Mouse (Mus musculus) heart, postnatal 25 days (tissue): Measurements from ENCODE around the gene Olfr149. TPM values are rescaled to one million over a fixed set of nuclear protein-coding genes. Genes with fewer than 3 reads are reported as not detected.
"Not testable (repeated sequence)": the region's sequence is repeated elsewhere in the genome, so short reads cannot be mapped to it uniquely, and the experiment has no call there.

Experiments
- DNase-seq: peaks from one replicate; pipeline ENCODE4 v3.0.0; 2022; ENCODE audit warnings: low spot score
- intact Hi-C: fragments of 180-260 bp; cut with DNase I; formaldehyde crosslinking; loops from one replicate; pipeline ENCODE4 v1.15.1; 2025
- total RNA-seq, 2 experiments: library from RNA; stranded (reverse); gene quantifications; 2 replicates each; pipeline ENCODE4 v1.2.3; 2021

Olfr149 gene
- total RNA-seq: not detected

DNA sequence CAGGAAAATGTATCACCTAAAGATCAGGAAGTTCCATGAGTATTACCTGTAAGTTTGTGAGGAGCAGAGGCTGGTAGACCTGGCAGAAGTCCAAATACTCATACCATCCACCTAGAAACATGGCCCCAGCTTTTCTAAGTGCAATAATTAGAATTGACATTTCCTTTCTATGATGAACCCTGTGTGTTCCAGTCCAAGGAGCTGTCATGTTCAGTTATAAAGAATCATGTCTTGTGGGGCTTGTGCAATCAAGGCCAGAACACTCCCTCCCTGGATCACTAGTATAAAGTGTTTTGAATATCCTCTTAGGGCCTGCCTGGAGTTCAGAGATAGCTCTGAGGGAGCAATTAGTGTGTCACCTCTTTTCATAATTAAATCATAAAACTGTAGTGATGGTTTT is at the start of gene Olfr149:
TSS of gene Olfr149 (minus strand) at position 101 of the 400 bp plus-strand sequence.
- intact Hi-C loops: no loop called here
- DNase-seq: no peak

DNA sequence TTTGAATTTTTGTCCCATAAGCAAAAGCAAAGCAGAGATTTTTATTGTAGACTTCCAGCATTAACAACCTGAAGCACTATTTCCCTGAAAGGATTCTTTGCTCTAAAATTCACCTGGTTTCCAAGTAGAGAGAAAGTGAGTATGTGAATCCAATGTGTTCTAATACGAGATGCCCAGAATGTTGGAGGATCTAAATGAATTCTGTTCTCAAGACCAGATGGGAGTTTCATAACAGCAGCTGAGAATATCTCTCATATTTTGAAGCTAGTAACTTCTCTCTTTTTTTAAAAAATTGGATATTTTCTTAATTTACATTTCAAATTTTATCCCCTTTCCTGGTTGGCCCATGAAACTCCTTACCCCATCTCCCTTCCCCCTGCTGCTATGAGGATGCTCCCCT is 39.5 kb upstream of the Olfr149 start:
- DNase-seq: no peak
- intact Hi-C loops: no loop called here

DNA sequence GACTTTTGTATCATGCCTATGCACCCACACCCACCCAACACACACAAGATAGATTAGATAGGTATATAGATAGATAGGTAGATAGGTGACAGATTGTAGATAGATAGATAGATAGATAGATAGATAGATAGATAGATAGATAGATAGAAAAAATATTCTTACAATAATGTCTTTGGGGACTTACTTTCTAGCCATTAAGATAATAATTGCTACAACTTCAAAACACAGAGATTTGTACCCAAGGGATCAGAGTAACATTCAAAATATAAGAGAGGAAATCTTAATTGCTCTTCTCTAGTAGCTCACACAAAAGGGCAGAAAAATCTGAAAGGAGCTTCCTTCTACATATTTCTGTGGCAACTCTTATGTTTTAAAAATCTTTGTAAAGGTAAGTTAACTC is 39.0 kb upstream of the Olfr149 start, which contains the start of gene Olfr967:
TSS of gene Olfr967 (plus strand) at position 301 of the 400 bp plus-strand sequence.
- intact Hi-C loops: no loop called here
- no peak for DNase-seq

DNA sequence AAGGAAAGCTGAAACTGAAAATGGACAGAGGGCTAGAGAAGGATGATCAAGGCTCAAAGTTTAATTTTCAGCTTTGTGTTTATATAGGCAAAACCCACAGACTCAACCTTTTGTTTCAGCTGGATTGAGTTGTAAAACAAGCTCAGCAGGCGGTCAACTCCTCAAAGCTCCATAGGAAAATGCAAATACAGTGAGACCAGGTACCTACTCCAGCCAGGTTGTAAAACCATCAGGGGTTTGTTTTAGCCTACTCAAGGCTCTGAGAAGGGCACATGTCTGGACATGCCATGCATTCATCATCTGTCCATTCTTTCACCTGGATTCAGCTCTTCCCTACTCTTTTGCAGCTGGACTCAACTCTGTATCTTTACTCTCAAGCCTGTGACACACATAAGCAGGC is 33.8 kb upstream of the Olfr149 start:
- intact Hi-C loops: no loop called here
- DNase-seq: no peak

DNA sequence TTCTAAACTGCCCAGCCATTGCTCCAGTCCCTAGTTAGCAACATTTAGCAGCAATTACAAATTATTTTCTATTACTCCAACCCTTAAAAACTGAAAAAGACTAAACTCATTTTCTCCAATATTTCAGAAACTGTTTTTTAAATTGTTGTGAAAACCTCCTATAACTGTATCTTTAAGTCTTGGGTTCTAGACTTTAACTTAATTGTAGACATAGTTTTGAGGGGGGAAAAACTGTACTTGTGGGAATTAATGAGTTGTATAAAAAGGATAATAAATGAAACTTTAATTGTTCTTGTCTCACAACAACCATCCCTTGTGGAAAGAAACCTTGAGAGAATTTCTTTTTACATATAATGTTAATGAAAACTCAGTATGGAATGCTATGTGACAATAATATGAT is 23.8 kb upstream of the Olfr149 start, which contains the start of gene Olfr150:
TSS of gene Olfr150 (plus strand) at position 301 of the 400 bp plus-strand sequence.
- intact Hi-C loops: no loop called here

DNA sequence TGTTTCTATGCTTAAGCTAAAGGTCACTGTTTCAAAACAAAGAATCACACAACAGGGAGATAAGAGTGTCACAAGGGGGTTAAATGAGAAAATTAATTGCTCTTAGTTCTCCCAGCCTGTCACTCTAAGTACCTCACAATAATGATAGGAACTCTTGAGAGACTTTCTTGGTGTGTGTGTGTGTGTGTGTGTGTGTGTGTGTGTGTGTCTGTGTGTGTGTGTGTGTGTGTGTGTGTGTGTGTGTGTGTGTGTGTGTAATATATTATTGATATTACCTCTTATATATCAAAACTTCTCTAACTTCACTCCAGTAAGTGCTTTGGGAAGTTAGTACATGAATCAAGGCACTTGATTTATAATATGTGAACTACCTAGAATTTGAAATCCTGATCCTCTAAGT is 4.1 kb upstream of the Olfr149 start, which contains the start of gene Olfr965:
TSS of gene Olfr965 (plus strand) at position 301 of the 400 bp plus-strand sequence.
- intact Hi-C loops: no loop called here
- DNase-seq: no peak

More for the DNA sequence above, 23.8 kb upstream of the Olfr149 start, which contains the start of gene Olfr150:
- DNase-seq: no peak

DNA sequence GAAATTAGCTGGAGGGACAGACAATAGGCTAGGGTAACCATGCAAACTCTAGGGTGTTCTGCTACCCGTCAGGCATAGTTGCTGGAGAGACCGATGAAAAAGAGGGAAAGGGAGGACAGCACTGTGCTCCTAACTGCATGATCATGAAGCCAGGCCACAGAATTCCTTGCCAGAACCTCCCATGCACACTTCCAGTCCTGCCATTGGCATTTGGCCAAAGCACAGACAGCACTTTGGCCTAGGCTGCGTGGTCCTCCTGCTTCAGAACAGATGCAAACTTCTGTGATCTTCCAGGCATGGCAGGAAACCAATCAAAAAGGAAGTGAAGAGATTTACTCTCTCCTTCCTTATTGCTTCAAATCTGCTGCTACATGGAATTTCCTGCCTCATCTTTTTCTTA is 2.0 kb upstream of the Olfr149 start:
- no peak for DNase-seq
- intact Hi-C loops: no loop called here

DNA sequence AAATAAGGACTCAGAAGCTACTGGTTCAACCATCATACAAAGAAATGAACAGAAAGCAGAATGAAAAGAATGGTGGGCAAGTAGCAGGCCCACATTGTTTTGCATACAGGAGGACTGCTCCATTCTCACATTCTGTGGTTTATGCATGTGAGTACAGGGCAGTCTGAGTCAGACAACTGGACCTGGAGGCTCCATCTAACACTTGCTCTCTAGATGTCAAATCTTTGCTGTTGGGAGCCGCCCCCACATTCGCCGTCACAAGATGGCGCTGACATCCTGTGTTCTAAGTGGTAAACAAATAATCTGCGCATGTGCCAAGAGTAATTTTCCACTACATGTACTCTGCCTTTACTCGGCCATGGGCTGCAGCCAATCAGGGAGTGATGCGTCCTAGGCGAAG is 5.8 kb downstream of the Olfr149 start:
- DNase-seq, intact Hi-C loops: not testable (repeated sequence)

DNA sequence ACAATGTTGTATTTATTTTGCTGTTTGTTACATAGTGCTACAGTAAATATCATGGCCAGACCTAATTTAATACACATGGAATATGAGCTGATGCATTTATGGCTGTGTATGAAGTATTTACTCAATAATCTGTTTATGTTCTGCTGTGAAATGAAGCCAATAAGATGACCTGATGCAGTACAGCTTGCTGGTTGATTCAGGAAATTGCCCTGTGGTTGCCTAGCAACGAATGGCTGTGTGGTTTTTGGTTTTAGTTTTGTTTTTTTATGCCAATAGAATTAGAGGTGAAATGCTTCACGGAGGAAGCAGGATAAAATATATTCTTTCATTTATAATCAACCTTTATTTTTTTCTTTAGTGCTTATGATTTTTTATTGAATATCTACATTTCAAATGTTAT is 27.6 kb downstream of the Olfr149 start:
- DNase-seq: no peak
- intact Hi-C loops: no loop called here

DNA sequence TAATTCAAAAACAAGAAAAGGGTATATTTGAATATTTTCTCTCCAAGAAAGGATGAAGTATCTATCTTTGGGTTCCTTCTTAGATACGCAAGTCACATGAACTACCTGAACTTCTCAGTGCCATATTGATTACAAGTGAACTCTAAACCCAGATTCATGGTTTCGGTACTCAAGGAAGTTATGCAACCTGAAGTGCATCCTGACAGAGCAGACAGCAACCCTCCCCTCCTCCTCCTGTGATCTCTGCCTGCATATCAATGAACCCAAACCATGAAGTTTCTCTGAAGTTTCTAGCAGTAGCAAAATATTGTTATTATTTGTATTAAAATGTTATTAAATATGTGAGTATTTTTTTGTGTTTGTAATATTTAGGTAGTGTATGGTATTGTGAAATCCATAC is 28.4 kb downstream of the Olfr149 start:
- intact Hi-C loops: no loop called here
- no peak for DNase-seq

DNA sequence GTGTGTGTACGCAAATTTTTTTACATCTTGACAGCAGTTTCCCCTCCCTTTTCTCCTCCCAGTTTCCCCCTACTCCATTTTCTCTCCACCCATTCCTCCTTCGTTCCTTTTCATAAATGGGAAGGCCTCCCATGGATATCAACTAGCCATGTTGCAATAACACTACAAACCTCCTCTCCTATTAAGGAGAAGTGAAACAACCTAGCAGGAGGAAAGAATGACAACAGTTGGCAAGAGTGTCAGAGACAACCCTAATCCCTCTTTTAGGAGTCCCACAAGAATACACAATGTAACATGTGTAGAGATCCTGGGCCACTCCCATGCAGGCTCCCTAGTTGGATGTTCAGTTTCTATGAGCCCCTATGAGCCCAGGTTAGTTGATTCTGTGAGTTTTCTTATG is 32.1 kb downstream of the Olfr149 start:
- intact Hi-C loops: no loop called here
- no peak for DNase-seq

DNA sequence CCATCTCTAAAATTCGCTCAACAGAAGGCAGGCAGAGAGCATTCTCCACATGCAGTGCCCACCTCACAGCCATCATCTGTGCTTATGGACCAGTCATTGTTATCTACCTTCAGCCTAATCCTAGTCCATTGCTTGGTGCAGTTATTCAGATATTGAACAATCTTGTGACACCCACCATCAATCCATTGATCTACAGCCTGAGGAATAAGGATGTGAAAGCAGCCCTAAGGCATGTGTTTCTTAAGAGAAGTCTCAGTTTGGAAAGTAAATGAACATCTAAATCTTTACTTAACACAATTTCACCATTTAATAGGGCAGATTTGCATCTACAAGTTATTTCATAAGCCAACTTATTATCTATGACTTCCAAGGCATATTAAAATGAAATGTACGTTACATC is 37.2 kb downstream of the Olfr149 start:
- DNase-seq: no peak
- intact Hi-C loops: no loop called here

DNA sequence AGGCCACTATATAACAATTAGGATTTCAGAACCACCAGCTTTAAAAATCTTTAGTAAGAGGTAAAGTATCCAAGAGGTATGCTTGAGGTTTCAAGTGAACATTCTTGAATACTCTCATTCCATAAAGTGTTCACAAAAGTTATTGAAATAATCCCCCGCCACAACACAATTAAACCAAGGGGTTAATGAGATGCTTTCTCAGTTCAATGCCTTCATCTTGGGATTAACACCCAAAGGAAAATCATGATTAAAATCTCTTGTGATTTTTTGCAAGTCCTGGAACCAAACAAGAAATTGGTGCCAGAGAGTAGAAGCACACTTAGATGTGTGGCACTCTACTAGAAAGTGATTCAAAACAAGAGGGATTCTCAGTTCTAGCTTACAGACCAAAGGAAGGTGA is 40.0 kb downstream of the Olfr149 start, which contains the start of gene Olfr963:
TSS of gene Olfr963 (plus strand) at position 301 of the 400 bp plus-strand sequence.
- intact Hi-C loops: no loop called here
- DNase-seq: no peak

DNA sequence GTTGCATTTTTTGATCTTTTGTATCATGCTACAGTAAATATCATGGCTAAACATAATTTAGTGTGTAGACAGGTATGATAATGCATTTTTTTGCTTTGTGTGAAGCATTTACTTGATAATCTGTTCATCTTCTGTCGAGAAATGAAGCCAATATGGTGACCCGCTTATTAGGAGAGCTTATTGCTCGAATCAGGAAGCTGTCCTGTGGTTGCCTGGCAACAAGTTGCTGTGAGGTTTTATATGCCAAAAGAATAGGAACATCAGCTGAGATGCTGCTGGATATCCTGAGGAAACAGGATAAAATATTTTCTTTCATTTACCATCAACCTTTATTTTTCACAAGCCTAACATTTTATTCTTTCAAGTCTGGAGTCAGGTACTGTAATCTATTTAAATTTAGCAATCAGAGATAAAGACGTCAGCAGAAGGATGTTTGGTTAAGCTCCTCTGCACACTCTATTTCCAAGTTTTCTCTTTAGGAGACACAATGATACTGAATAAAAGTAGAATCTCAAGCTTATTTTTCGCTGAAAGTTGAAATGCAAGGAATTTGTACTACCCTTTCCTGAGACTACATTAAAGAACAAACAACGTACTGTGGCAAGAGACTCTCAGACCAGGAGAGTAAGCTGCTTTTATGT is 52.0 kb downstream of the Olfr149 start:
- no peak for DNase-seq
- intact Hi-C loops: no loop called here

Other genes with a start within 250 kb of the Olfr149 start
- not detected for gene Olfr955, start 235.2 kb downstream of the Olfr149 start, total RNA-seq
- gene Olfr44, start 213.1 kb downstream of the Olfr149 start, total RNA-seq: not detected
- gene Olfr957, start 191.3 kb downstream of the Olfr149 start, total RNA-seq: not detected
- not detected for gene Olfr958, start 153.1 kb downstream of the Olfr149 start, total RNA-seq
- gene Olfr959, start 131.5 kb downstream of the Olfr149 start, total RNA-seq: not detected
- under 1 TPM; 0.36 to 0.78 TPM for gene AW551984, start 102.7 kb downstream of the Olfr149 start, total RNA-seq
- not detected for gene Olfr148, start 96.5 kb downstream of the Olfr149 start, total RNA-seq
- not detected for gene Olfr960, start 85.7 kb downstream of the Olfr149 start, total RNA-seq
- not detected for gene Olfr961, start 62.0 kb downstream of the Olfr149 start, total RNA-seq
- not detected for gene Olfr963, start 39.9 kb downstream of the Olfr149 start, total RNA-seq
- not detected for gene Olfr965, start 4.2 kb upstream of the Olfr149 start, total RNA-seq
- not detected for gene Olfr150, start 23.9 kb upstream of the Olfr149 start, total RNA-seq
- gene Olfr967, start 39.1 kb upstream of the Olfr149 start, total RNA-seq: not detected
- not detected for gene Olfr968, start 76.1 kb upstream of the Olfr149 start, total RNA-seq
- not detected for gene Olfr969, start 83.8 kb upstream of the Olfr149 start, total RNA-seq
- not detected for gene Olfr970, start 101.7 kb upstream of the Olfr149 start, total RNA-seq
- not detected for gene Olfr971, start 129.8 kb upstream of the Olfr149 start, total RNA-seq
- not detected for gene Olfr972, start 159.3 kb upstream of the Olfr149 start, total RNA-seq
- not detected for gene Olfr229, start 200.2 kb upstream of the Olfr149 start, total RNA-seq
- gene Olfr974, start 230.4 kb upstream of the Olfr149 start, total RNA-seq: not detected
- not detected for gene Olfr975, start 244.9 kb upstream of the Olfr149 start, total RNA-seq